Mouse (Mus musculus) midbrain, embryonic 16.5 days (tissue): ENCODE measurements around the gene Srrm4. TPM values are rescaled to one million over a fixed set of nuclear protein-coding genes. Genes with fewer than 3 reads are reported as not detected.

Experiments
- ATAC-seq: fragments of 200-750 bp; cut with Nextera tagmentation; 2 replicates; pipeline ENCODE4 v1.8.0; 2017; ENCODE audit warnings: moderate TSS enrichment
- H3K27ac ChIP-seq: fragments of 300-500 bp; sonication (generic); 2 replicates; pipeline ENCODE4 v1.5.1; 2014; ENCODE audit warnings: mild to moderate bottlenecking, low read length, mixed read lengths
- H3K27me3 ChIP-seq: fragments of 300-500 bp; sonication (generic); 2 replicates; pipeline ENCODE4 v1.6.1; 2014; ENCODE audit warnings: low read depth, low read length, mixed read lengths; ENCODE audit not compliant: control insufficient read depth, insufficient read depth
- H3K36me3 ChIP-seq: fragments of 300-500 bp; sonication (generic); 2 replicates; pipeline ENCODE4 v1.6.1; 2014; ENCODE audit warnings: mild to moderate bottlenecking, low read length, moderate library complexity, mixed read lengths; ENCODE audit not compliant: control insufficient read depth, insufficient read depth
- H3K4me1 ChIP-seq: fragments of 300-500 bp; sonication (generic); 2 replicates; pipeline ENCODE4 v1.6.1; 2014; ENCODE audit warnings: mild to moderate bottlenecking, low read length, mixed read lengths; ENCODE audit not compliant: control insufficient read depth, insufficient read depth
- H3K4me2 ChIP-seq: fragments of 300-500 bp; sonication (generic); 2 replicates; pipeline ENCODE4 v1.6.1; 2014; ENCODE audit warnings: mild to moderate bottlenecking, low read length, mixed read lengths
- H3K4me3 ChIP-seq: fragments of 300-500 bp; sonication (generic); 2 replicates; pipeline ENCODE4 v1.5.1; 2014; ENCODE audit warnings: low read depth, mild to moderate bottlenecking, low read length, moderate library complexity, mixed read lengths
- H3K9ac ChIP-seq: fragments of 300-500 bp; sonication (generic); 2 replicates; pipeline ENCODE4 v1.6.1; 2014; ENCODE audit warnings: low read depth, low read length, mixed read lengths
- H3K9me3 ChIP-seq: fragments of 300-500 bp; sonication (generic); replicated peaks from 2 replicates; pipeline ENCODE4 v1.6.1; 2014; ENCODE audit warnings: mild to moderate bottlenecking, low read length, mixed read lengths; ENCODE audit not compliant: control insufficient read depth, poor library complexity, severe bottlenecking
- WGBS: fragments of 180-500 bp; shearing (Covaris S2); extraction: QIAGEN DNeasy Blood & Tissue Kit; methylation state at CpG from one replicate; pipeline ENCODE4 v1.1.7; 2014; 5-methylcytosine and 5-hydroxymethylcytosine counted together
- polyA plus RNA-seq: library from polyadenylated mRNA; unstranded; fragments of >200 nt; fragmentation: Nextera tagmentation; extraction: Ambion mirVana; gene quantifications from 2 replicates; pipeline ENCODE4 v1.2.1, GENCODE M21; 2015

The Srrm4 gene
- polyA plus RNA-seq, 1 experiment from 2014 or later, result 16.6 TPM

GRCm38 (mm10) chr5:116573307-116573706 lies 18.3 kb downstream of the Srrm4 start:
- 12% methylated on average over 9 of the region's 9 CpGs for WGBS
- Histone ChIP-seq H3K36me3 (0 out of 2 replicates have a peak, but pooled peaks cover 6% of the 10 kb centered on the region), H3K9ac (no peak overlapping the region), H3K4me1 (peaks cover 28% of the 10 kb centered on the region), H3K27ac (no peak overlapping the region), H3K4me2 (no peak overlapping the region), H3K4me3 (no peak overlapping the region), H3K9me3 (no peaks in the 10 kb centered on the region), H3K27me3 (no peaks in the 10 kb centered on the region)
- ATAC-seq, result no peak

- no peak overlapping the region for H3K4me3 ChIP-seq
- no peak for ATAC-seq
- H3K4me1 ChIP-seq, result peaks cover 28% of the 10 kb centered on the region
- H3K4me2 ChIP-seq, result no peak overlapping the region
- H3K9ac ChIP-seq, result no peak overlapping the region
- no peaks in the 10 kb centered on the region for H3K27me3 ChIP-seq
- H3K36me3 ChIP-seq, result no peaks in the 10 kb centered on the region
- WGBS, result 22% methylated on average over 4 of the region's 5 CpGs
- H3K27ac ChIP-seq, result no peak overlapping the region
- no peaks in the 10 kb centered on the region for H3K9me3 ChIP-seq
These were observed 19.7 kb downstream of the Srrm4 start for GRCm38 (mm10) chr5:116571936-116572335.

GRCm38 (mm10) chr5:116571232-116571861 lies 20.3 kb downstream of the Srrm4 start:
- Histone ChIP-seq H3K9ac (0 out of 2 replicates have a peak overlapping the region, but pooled peaks have one; percentile 40), H3K36me3 (no peaks in the 10 kb centered on the region), H3K27ac (no peak overlapping the region), H3K4me2 (no peak overlapping the region), H3K9me3 (no peaks in the 10 kb centered on the region), H3K4me1 (peaks cover 32% of the 10 kb centered on the region), H3K27me3 (no peaks in the 10 kb centered on the region), H3K4me3 (no peak overlapping the region)
- no peak for ATAC-seq
- 16% methylated on average over 22 of the region's 22 CpGs for WGBS

GRCm38 (mm10) chr5:116570566-116570965 lies 21.1 kb downstream of the Srrm4 start:
- Histone ChIP-seq H3K4me2 (no peak overlapping the region), H3K4me3 (no peak overlapping the region)
- WGBS, result 42% methylated on average over 7 of the region's 7 CpGs

GRCm38 (mm10) chr5:116569629-116570028 lies 22.0 kb downstream of the Srrm4 start:
- no peaks in the 10 kb centered on the region for H3K36me3 ChIP-seq
- H3K9ac ChIP-seq, result no peak overlapping the region
- no peaks in the 10 kb centered on the region for H3K27me3 ChIP-seq
- 6% methylated on average over 9 of the region's 9 CpGs for WGBS
- H3K27ac ChIP-seq, result 0 out of 2 replicates have a peak overlapping the region, but pooled peaks have one; percentile 25
- no peaks in the 10 kb centered on the region for H3K9me3 ChIP-seq
- H3K4me2 ChIP-seq, result peak overlapping the region; percentile 1; the same call in 1 of the 2 replicates
- H3K4me3 ChIP-seq, result no peak overlapping the region
- peak; percentile 23; the same call in 1 of the 2 replicates for ATAC-seq
- H3K4me1 ChIP-seq, result peaks cover 32% of the 10 kb centered on the region

More at GRCm38 (mm10) chr5:116570566-116570965, 21.1 kb downstream of the Srrm4 start:
- peaks cover 32% of the 10 kb centered on the region for H3K4me1 ChIP-seq
- no peaks in the 10 kb centered on the region for H3K27me3 ChIP-seq
- H3K9ac ChIP-seq, result no peak overlapping the region
- no peaks in the 10 kb centered on the region for H3K9me3 ChIP-seq
- no peak for ATAC-seq
- H3K36me3 ChIP-seq, result no peaks in the 10 kb centered on the region
- H3K27ac ChIP-seq, result no peak overlapping the region

- Histone ChIP-seq H3K9me3 (no peaks in the 10 kb centered on the region), H3K27me3 (no peaks in the 10 kb centered on the region), H3K4me1 (peaks cover 20% of the 10 kb centered on the region), H3K36me3 (no peaks in the 10 kb centered on the region), H3K4me3 (no peak overlapping the region), H3K4me2 (no peak overlapping the region), H3K27ac (no peak overlapping the region), H3K9ac (no peak overlapping the region)
- 88% methylated on average over 2 of the region's 2 CpGs for WGBS
- ATAC-seq, result no peak
These were observed 23.6 kb downstream of the Srrm4 start for GRCm38 (mm10) chr5:116568050-116568449.

- Histone ChIP-seq H3K27me3 (no peaks in the 10 kb centered on the region), H3K4me3 (no peak overlapping the region), H3K4me2 (no peak overlapping the region), H3K27ac (no peak overlapping the region), H3K9me3 (no peaks in the 10 kb centered on the region), H3K36me3 (no peaks in the 10 kb centered on the region), H3K9ac (no peak overlapping the region), H3K4me1 (peaks cover 20% of the 10 kb centered on the region)
- no peak for ATAC-seq
- 91% methylated on average over 8 of the region's 8 CpGs for WGBS
These were observed 24.3 kb downstream of the Srrm4 start for GRCm38 (mm10) chr5:116567298-116567697.

GRCm38 (mm10) chr5:116566385-116567045 lies 25.1 kb downstream of the Srrm4 start:
- Histone ChIP-seq H3K36me3 (no peaks in the 10 kb centered on the region), H3K27ac (no peak overlapping the region), H3K4me3 (no peak overlapping the region), H3K27me3 (no peaks in the 10 kb centered on the region), H3K9ac (no peak overlapping the region), H3K4me2 (no peak overlapping the region), H3K4me1 (peaks cover 17% of the 10 kb centered on the region), H3K9me3 (no peaks in the 10 kb centered on the region)
- WGBS, result 58% methylated on average over 14 of the region's 14 CpGs
- ATAC-seq, result no peak

GRCm38 (mm10) chr5:116565573-116565972 lies 26.0 kb downstream of the Srrm4 start:
- no peak overlapping the region for H3K27ac ChIP-seq
- peaks cover 14% of the 10 kb centered on the region for H3K4me1 ChIP-seq
- no peak for ATAC-seq
- H3K9ac ChIP-seq, result no peak overlapping the region
- no peaks in the 10 kb centered on the region for H3K36me3 ChIP-seq
- no peaks in the 10 kb centered on the region for H3K27me3 ChIP-seq
- H3K4me3 ChIP-seq, result no peak overlapping the region
- H3K4me2 ChIP-seq, result no peak overlapping the region
- H3K9me3 ChIP-seq, result no peaks in the 10 kb centered on the region
- WGBS, result 66% methylated on average over 9 of the region's 9 CpGs
